Mouse (Mus musculus): ENCODE data around the gene Prss12. TPM values are rescaled to one million over a fixed set of nuclear protein-coding genes. Genes with fewer than 3 reads are reported as not detected.
A peak's percentile ranks its signal among the peaks of the same experiment; 100 is the strongest.
"Not testable (repeated sequence)": the region's sequence is repeated elsewhere in the genome, so short reads cannot be mapped to it uniquely, and the experiment has no call there.

Prss12 gene
- polyA plus RNA-seq, 1 experiment from 2014 or later = 31.7 TPM

GRCm38 (mm10) chr3:123493163-123493562, 46.5 kb downstream of the Prss12 start:
- no peak overlapping the region for H3K4me2 ChIP-seq
- WGBS = 94% methylated on average over 3 of the region's 3 CpGs
- H3K4me3 ChIP-seq (replicated peaks) = no peak overlapping the region
- H3K27me3 ChIP-seq (replicated peaks) = no peaks in the 10 kb centered on the region
- no peaks in the 10 kb centered on the region for H3K4me1 ChIP-seq
- H3K36me3 ChIP-seq = no peaks in the 10 kb centered on the region
- H3K9me3 ChIP-seq (replicated peaks) = no peaks in the 10 kb centered on the region
- H3K9ac ChIP-seq (replicated peaks) = no peak overlapping the region
- ATAC-seq (ENCODE audit: low FRiP score) = no peak
- no peak overlapping the region for H3K27ac ChIP-seq (replicated peaks)

- Histone ChIP-seq H3K9ac (replicated peaks) (no peak overlapping the region), H3K4me2 (no peak overlapping the region), H3K27me3 (replicated peaks) (no peaks in the 10 kb centered on the region), H3K27ac (replicated peaks) (no peak overlapping the region), H3K4me1 (no peaks in the 10 kb centered on the region), H3K9me3 (replicated peaks) (no peaks in the 10 kb centered on the region), H3K36me3 (no peaks in the 10 kb centered on the region), H3K4me3 (replicated peaks) (no peak overlapping the region)
- WGBS = 80% methylated on average over 6 of the region's 6 CpGs
- no peak for ATAC-seq (ENCODE audit: low FRiP score)
These were observed 48.4 kb downstream of the Prss12 start for GRCm38 (mm10) chr3:123495088-123495487.

GRCm38 (mm10) chr3:123498787-123499186, 52.1 kb downstream of the Prss12 start:
- Histone ChIP-seq H3K9ac (replicated peaks) (no peak overlapping the region), H3K27ac (replicated peaks) (no peak overlapping the region), H3K36me3 (no peaks in the 10 kb centered on the region), H3K4me2 (no peak overlapping the region), H3K4me3 (replicated peaks) (no peak overlapping the region), H3K4me1 (no peaks in the 10 kb centered on the region), H3K27me3 (replicated peaks) (no peaks in the 10 kb centered on the region), H3K9me3 (replicated peaks) (no peaks in the 10 kb centered on the region)
- no peak for ATAC-seq (ENCODE audit: low FRiP score)
- WGBS = 87% methylated on average over 5 of the region's 5 CpGs

GRCm38 (mm10) chr3:123501798-123502197, 55.1 kb downstream of the Prss12 start:
- not testable (repeated sequence) for H3K4me3 ChIP-seq (replicated peaks); H3K36me3 ChIP-seq; H3K9me3 ChIP-seq (replicated peaks); ATAC-seq (ENCODE audit: low FRiP score); H3K27me3 ChIP-seq (replicated peaks); H3K4me2 ChIP-seq; H3K9ac ChIP-seq (replicated peaks); H3K27ac ChIP-seq (replicated peaks)
- WGBS = 87% methylated on average over 2 of the region's 2 CpGs
- H3K4me1 ChIP-seq = peaks cover 16% of the 10 kb centered on the region

GRCm38 (mm10) chr3:123503943-123504342, 57.2 kb downstream of the Prss12 start:
- H3K4me2 ChIP-seq = no peak overlapping the region
- H3K36me3 ChIP-seq = peaks cover 6% of the 10 kb centered on the region
- H3K27me3 ChIP-seq (replicated peaks) = no peaks in the 10 kb centered on the region
- H3K27ac ChIP-seq (replicated peaks) = no peak overlapping the region
- no peak for ATAC-seq (ENCODE audit: low FRiP score)
- H3K9me3 ChIP-seq (replicated peaks) = no peaks in the 10 kb centered on the region
- WGBS = 85% methylated on average over 6 of the region's 6 CpGs
- H3K9ac ChIP-seq (replicated peaks) = no peak overlapping the region
- H3K4me3 ChIP-seq (replicated peaks) = no peak overlapping the region
- H3K4me1 ChIP-seq = peaks cover 23% of the 10 kb centered on the region

GRCm38 (mm10) chr3:123504783-123505182, 58.1 kb downstream of the Prss12 start:
- Histone ChIP-seq H3K27me3 (replicated peaks) (no peaks in the 10 kb centered on the region), H3K9ac (replicated peaks) (no peak overlapping the region), H3K9me3 (replicated peaks) (no peaks in the 10 kb centered on the region), H3K4me2 (no peak overlapping the region), H3K4me3 (replicated peaks) (no peak overlapping the region), H3K36me3 (peaks cover 6% of the 10 kb centered on the region), H3K27ac (replicated peaks) (no peak overlapping the region), H3K4me1 (peaks cover 30% of the 10 kb centered on the region)
- ATAC-seq (ENCODE audit: low FRiP score) = no peak
- WGBS = 88% methylated on average over 7 of the region's 7 CpGs

GRCm38 (mm10) chr3:123505778-123506667, 59.3 kb downstream of the Prss12 start:
- Histone ChIP-seq H3K9ac (replicated peaks) (no peak overlapping the region), H3K27me3 (replicated peaks) (no peaks in the 10 kb centered on the region), H3K9me3 (replicated peaks) (no peaks in the 10 kb centered on the region), H3K36me3 (peaks cover 6% of the 10 kb centered on the region), H3K4me2 (peak overlapping the region; percentile 74), H3K4me3 (replicated peaks) (no peak overlapping the region), H3K27ac (replicated peaks) (peak overlapping the region; percentile 33; the same call in 1 of the 2 replicates), H3K4me1 (peaks cover 33% of the 10 kb centered on the region)
- ATAC-seq (ENCODE audit: low FRiP score) = no peak
- 54% methylated on average over 9 of the region's 9 CpGs for WGBS

- peak overlapping the region; percentile 74 for H3K4me2 ChIP-seq
- H3K36me3 ChIP-seq = peaks cover 6% of the 10 kb centered on the region
- peak overlapping the region; percentile 72 for H3K9ac ChIP-seq (replicated peaks)
- 9% methylated on average over 6 of the region's 6 CpGs for WGBS
- H3K27ac ChIP-seq (replicated peaks) = peak overlapping the region; percentile 98; the same call in 1 of the 2 replicates
- no peaks in the 10 kb centered on the region for H3K9me3 ChIP-seq (replicated peaks)
- no peaks in the 10 kb centered on the region for H3K27me3 ChIP-seq (replicated peaks)
- no peak for ATAC-seq (ENCODE audit: low FRiP score)
- H3K4me1 ChIP-seq = peaks cover 33% of the 10 kb centered on the region
- peak overlapping the region; percentile 58 for H3K4me3 ChIP-seq (replicated peaks)
These were observed 60.3 kb downstream of the Prss12 start for GRCm38 (mm10) chr3:123506699-123507662.

GRCm38 (mm10) chr3:123507663-123508055, 60.9 kb downstream of the Prss12 start:
- Histone ChIP-seq H3K4me3 (replicated peaks) (peak overlapping the region; percentile 58), H3K27ac (replicated peaks) (peak overlapping the region; percentile 98), H3K4me2 (peak overlapping the region; percentile 74), H3K9me3 (replicated peaks) (no peaks in the 10 kb centered on the region), H3K4me1 (peaks cover 33% of the 10 kb centered on the region), H3K9ac (replicated peaks) (peak overlapping the region; percentile 72), H3K27me3 (replicated peaks) (no peaks in the 10 kb centered on the region), H3K36me3 (peaks cover 6% of the 10 kb centered on the region)
- ATAC-seq (ENCODE audit: low FRiP score) = no peak
- under 1% methylated on average over 10 of the region's 10 CpGs for WGBS

GRCm38 (mm10) chr3:123508056-123508674, 61.5 kb downstream of the Prss12 start:
- Histone ChIP-seq H3K36me3 (peaks cover 6% of the 10 kb centered on the region), H3K4me3 (replicated peaks) (peak overlapping the region; percentile 58), H3K9me3 (replicated peaks) (no peaks in the 10 kb centered on the region), H3K27ac (replicated peaks) (peak overlapping the region; percentile 98), H3K4me2 (peak overlapping the region; percentile 74), H3K9ac (replicated peaks) (peak overlapping the region; percentile 89), H3K4me1 (peaks cover 33% of the 10 kb centered on the region), H3K27me3 (replicated peaks) (no peaks in the 10 kb centered on the region)
- under 1% methylated on average over 53 of the region's 53 CpGs for WGBS
- peak; percentile 99 for ATAC-seq (ENCODE audit: low FRiP score)

- peaks cover 33% of the 10 kb centered on the region for H3K4me1 ChIP-seq
- under 1% methylated on average over 36 of the region's 36 CpGs for WGBS
- H3K4me3 ChIP-seq (replicated peaks) = peak overlapping the region; percentile 58
- peak overlapping the region; percentile 74 for H3K4me2 ChIP-seq
- H3K9me3 ChIP-seq (replicated peaks) = no peaks in the 10 kb centered on the region
- H3K27me3 ChIP-seq (replicated peaks) = no peaks in the 10 kb centered on the region
- ATAC-seq (ENCODE audit: low FRiP score) = peak; percentile 79
- H3K9ac ChIP-seq (replicated peaks) = peak overlapping the region; percentile 89
- peak overlapping the region; percentile 98 for H3K27ac ChIP-seq (replicated peaks)
- H3K36me3 ChIP-seq = peaks cover 6% of the 10 kb centered on the region
These were observed 62.1 kb downstream of the Prss12 start for GRCm38 (mm10) chr3:123508675-123509376.

All from neural tube, embryonic 15.5 days (tissue).